Mouse (Mus musculus) heart, adult 2 months (tissue): Measurements from ENCODE around the gene Derl3.

ENCODE experiments used
- CTCF ChIP-seq: fragments of 200-600 bp; IDR thresholded peaks from 2 replicates; pipeline ENCODE4 v1.8.1; 2022; ENCODE audit warnings: antibody characterized with exemption, mild to moderate bottlenecking, moderate library complexity
- EP300 ChIP-seq: fragments of 200-500 bp; IDR thresholded peaks from 2 replicates; pipeline ENCODE4 v1.6.1; 2011; ENCODE audit warnings: low read depth, low read length, control low read depth; ENCODE audit not compliant: insufficient read depth
- POLR2A ChIP-seq: fragments of 200-500 bp; IDR thresholded peaks from 2 replicates; pipeline ENCODE4 v1.6.1; 2011; ENCODE audit warnings: mild to moderate bottlenecking, low read depth, low read length, control low read depth; ENCODE audit not compliant: insufficient read depth

- TF ChIP-seq POLR2A (no peak), CTCF (no peak), EP300 (no peak)
Observed at GRCm38 (mm10) chr10:75851076-75851475, 42.1 kb upstream of the Derl3 start.
